Mouse (Mus musculus): ENCODE data around the gene Rgs8.

DNA sequence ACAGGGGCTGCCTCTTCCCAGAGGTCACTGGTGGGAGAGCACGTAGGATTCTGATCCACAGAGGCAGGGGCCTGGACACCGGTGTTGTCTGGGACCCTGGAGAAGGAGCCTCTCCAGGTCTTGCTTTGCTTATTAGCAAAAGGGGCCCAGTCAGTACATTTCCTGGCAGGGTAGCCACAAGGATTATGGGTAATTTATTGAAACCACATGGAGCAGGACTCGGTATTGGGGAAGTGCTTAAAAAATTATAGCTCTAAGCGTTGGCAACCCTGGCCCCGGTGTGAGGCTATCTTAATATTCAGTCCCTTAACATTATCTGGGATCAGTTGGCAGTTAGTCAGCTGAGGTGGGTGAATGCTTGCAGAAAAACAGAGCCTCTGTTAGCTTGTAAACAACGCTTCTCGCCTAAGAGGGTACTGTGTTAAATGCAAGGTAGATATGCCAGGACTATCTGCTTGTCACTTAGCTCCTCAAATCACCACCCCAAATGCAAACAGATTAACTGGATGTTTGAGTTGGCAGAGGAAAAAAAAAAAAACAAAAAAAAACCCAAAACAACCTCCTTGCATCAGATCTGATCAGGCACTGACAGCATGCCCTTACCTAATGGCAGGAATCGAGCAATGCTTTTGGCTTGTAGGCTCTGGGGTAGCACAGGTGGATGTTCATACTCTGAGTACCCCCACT is 49.5 kb downstream of the Rgs8 start:
- TF ChIP-seq POLR2A (IDR thresholded peaks at IDR 0.05; ENCODE audit: insufficient read depth, low read depth, low read length) (no peak), CTCF (IDR thresholded peaks at IDR 0.05; ENCODE audit: insufficient read depth, low read depth, low read length) (no peak)
